Mouse (Mus musculus) hindbrain, embryonic 10.5 days (tissue): ENCODE measurements around the gene Ggt1. TPM values are rescaled to one million over a fixed set of nuclear protein-coding genes. Genes with fewer than 3 reads are reported as not detected.

Experiments
- DNase-seq: peaks from one replicate; pipeline ENCODE4 v3.0.0-alpha.2; 2017; ENCODE audit warnings: low spot score
- H3K27ac ChIP-seq: fragments of 300-500 bp; sonication (generic); 2 replicates; pipeline ENCODE4 v1.5.1; 2016; ENCODE audit warnings: mild to moderate bottlenecking, moderate library complexity
- H3K27me3 ChIP-seq: fragments of 300-500 bp; sonication (generic); 2 replicates; pipeline ENCODE4 v1.6.1; 2016; ENCODE audit warnings: mild to moderate bottlenecking; ENCODE audit not compliant: poor library complexity, insufficient read depth, severe bottlenecking
- H3K36me3 ChIP-seq: fragments of 300-500 bp; sonication (generic); 2 replicates; pipeline ENCODE4 v1.6.1; 2016; ENCODE audit warnings: mild to moderate bottlenecking, moderate library complexity
- H3K4me1 ChIP-seq: fragments of 300-500 bp; sonication (generic); replicated peaks from 2 replicates; pipeline ENCODE4 v1.6.1; 2016; ENCODE audit warnings: mild to moderate bottlenecking
- H3K4me3 ChIP-seq: fragments of 300-500 bp; sonication (generic); 2 replicates; pipeline ENCODE4 v1.5.1; 2016; ENCODE audit warnings: mild to moderate bottlenecking, moderate library complexity
- H3K9me3 ChIP-seq: fragments of 300-500 bp; sonication (generic); 2 replicates; pipeline ENCODE4 v1.6.1; 2016; ENCODE audit warnings: mild to moderate bottlenecking, moderate library complexity
- WGBS: fragments of 180-500 bp; shearing (Covaris S2); methylation state at CpG from one replicate; pipeline ENCODE4 v1.1.7; 2016; 5-methylcytosine and 5-hydroxymethylcytosine counted together
- polyA plus RNA-seq: library from polyadenylated mRNA; unstranded; fragments of >200 nt; fragmentation: Nextera tagmentation; extraction: Ambion mirVana; gene quantifications from 2 replicates; pipeline ENCODE4 v1.2.1, GENCODE M21; 2016

The Ggt1 gene
- 3.3 and 3.4 TPM in 2 replicates for polyA plus RNA-seq

DNA sequence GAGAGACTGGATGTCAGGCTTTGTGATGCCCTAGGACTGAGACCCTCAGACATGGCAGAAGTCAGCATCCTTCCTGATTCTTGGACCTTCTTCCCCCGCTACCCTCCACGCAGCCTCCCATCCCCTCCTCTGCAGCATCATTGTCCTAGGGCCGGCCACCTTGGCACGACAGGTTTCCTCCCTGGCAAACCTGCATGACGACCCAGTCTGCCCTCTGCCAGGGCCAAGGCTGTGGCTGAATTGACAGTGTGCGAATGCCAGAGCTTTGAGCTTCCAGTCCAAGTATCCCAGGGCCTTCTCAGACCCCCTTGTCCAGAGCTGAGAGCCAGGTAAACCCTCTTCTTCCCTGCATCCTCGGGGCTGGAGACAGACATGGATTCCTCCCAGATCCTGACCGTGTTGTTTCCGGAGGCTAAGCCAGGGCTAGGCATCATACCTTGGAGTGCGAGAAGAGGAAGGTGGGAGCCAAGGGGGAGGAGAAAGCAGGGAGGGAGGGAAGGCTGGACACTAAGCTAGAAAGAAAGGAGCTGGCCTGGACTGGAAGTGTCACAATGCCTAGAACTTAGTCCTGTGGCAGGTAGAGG, at the start of gene Ggt1:
Ggt1 (plus strand) TSS at position 534 of the 584 bp plus-strand sequence.
- DNase-seq = no peak
- WGBS = 49% methylated on average over 10 of the region's 10 CpGs
- Histone ChIP-seq H3K4me1 (peaks cover 51% of the 10 kb centered on the region), H3K27ac (peak within 1 kb of the TSS; percentile 88; the same call in 1 of the 2 replicates), H3K27me3 (peaks cover 68% of the 10 kb centered on the region), H3K9me3 (no peaks in the 10 kb centered on the region), H3K4me3 (peak within 1 kb of the TSS; percentile 72), H3K36me3 (no peaks in the 10 kb centered on the region)

DNA sequence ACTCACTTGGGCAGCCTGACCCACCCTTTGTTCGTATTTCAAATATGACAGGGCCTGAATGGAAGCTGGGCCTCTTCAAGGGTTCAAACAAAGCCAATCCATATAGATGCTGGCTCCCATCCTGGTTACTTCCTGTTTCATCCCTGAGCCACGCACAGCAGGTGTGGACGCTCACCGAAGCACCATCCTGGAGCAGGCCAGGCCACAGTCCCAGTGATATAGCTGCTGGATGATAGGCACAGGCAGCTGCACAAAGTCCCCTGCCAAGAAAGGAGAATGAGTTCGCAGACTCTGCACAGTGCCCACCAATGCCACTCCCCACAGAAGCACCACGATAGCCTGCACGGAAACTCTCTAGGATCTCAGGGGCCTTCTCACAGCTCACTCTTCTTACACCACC, 49.5 kb upstream of the Ggt1 start:
- H3K36me3 ChIP-seq = peaks cover 55% of the 10 kb centered on the region
- H3K27me3 ChIP-seq = no peaks in the 10 kb centered on the region
- H3K9me3 ChIP-seq = no peaks in the 10 kb centered on the region
- no peak overlapping the region for H3K27ac ChIP-seq
- 96% methylated on average over 7 of the region's 7 CpGs for WGBS
- H3K4me3 ChIP-seq = no peak overlapping the region
- no peak for DNase-seq
- H3K4me1 ChIP-seq = peaks cover 15% of the 10 kb centered on the region

DNA sequence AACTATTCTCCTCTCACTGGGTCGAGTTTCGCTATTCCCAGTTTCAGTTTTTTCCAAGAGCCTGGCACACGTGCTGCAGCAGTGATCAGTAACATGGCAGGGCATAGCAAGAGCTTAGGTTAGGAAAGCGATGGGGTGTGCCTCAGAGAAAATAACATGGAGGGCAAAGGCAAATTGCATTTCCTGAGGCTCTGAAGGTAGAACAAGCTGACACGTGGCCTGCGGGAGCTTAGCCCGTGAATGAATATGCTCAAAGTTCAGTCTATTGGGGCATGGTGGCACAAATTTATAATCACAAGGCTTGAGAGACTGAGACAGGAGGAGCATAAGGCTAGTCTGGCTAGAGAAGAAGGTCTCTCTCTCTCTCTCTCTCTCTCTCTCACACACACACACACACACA, 48.6 kb upstream of the Ggt1 start:
- Histone ChIP-seq H3K9me3 (no peaks in the 10 kb centered on the region), H3K27ac (no peak overlapping the region), H3K27me3 (no peaks in the 10 kb centered on the region), H3K36me3 (peaks cover 46% of the 10 kb centered on the region), H3K4me1 (peaks cover 15% of the 10 kb centered on the region), H3K4me3 (no peak overlapping the region)
- WGBS = 87% methylated on average over 7 of the region's 7 CpGs
- DNase-seq = no peak

DNA sequence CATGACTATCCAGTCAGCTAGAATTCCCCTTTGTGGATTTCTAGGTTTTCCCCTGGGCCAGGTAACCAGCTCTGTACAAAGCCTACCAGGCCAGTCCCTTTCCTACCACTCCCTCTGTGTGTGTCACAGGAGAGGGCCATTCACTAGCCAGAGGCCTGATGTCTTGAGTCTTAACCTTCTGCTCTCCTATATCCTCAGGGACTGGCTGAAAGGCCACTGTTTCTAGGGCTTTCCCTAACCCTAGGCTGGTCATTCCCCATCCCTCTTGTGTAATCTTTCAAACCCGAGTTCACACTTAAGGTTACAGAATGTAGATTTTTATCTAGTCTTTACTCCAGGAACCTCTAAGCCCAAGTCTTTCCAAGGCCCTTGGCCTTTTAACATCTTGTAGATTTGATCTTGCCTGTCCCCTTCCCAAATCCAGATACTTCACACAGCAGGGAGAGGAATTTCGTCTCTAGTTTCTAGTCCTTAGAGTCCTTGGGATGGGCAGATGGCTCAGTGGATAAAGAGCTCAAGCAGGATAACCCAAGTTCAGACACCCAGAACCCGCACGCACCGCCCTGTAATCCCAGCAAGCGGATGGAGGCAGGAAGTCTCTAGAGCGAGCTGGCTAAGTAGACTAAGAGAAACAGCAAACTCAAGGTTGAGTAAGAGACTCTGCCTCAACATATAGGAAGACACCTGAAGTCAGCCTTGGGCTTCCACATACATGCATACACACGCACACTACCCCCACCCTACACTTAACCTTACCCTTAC, 47.9 kb upstream of the Ggt1 start:
- Histone ChIP-seq H3K4me1 (peaks cover 16% of the 10 kb centered on the region), H3K36me3 (peaks cover 39% of the 10 kb centered on the region), H3K27me3 (no peaks in the 10 kb centered on the region), H3K4me3 (no peak overlapping the region), H3K9me3 (no peaks in the 10 kb centered on the region), H3K27ac (no peak overlapping the region)
- WGBS = 93% methylated on average over 8 of the region's 8 CpGs
- no peak for DNase-seq

DNA sequence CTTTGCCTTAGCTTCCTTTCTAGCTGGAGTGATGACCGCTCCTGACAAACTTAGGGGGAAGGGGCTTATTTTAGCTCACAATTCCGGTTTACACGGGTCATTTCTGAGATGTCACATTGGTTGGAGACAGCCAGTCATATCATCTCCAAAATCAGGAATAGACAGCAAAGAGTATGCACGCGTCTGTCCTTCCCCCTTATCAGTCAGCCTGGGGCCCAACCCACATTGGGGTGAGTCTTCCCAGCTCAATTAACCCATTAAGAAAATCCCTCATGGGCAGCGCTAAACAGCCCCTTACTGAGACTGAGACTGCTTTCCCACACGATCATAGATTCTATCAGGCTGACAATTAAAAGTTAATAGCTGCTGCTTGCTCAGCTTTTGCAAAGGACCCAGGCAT, 47.0 kb upstream of the Ggt1 start:
- no peak overlapping the region for H3K27ac ChIP-seq
- H3K27me3 ChIP-seq = no peaks in the 10 kb centered on the region
- no peak for DNase-seq
- 85% methylated on average over 7 of the region's 7 CpGs for WGBS
- no peak overlapping the region for H3K4me3 ChIP-seq
- peaks cover 35% of the 10 kb centered on the region for H3K36me3 ChIP-seq
- H3K4me1 ChIP-seq = peaks cover 25% of the 10 kb centered on the region
- H3K9me3 ChIP-seq = no peaks in the 10 kb centered on the region

DNA sequence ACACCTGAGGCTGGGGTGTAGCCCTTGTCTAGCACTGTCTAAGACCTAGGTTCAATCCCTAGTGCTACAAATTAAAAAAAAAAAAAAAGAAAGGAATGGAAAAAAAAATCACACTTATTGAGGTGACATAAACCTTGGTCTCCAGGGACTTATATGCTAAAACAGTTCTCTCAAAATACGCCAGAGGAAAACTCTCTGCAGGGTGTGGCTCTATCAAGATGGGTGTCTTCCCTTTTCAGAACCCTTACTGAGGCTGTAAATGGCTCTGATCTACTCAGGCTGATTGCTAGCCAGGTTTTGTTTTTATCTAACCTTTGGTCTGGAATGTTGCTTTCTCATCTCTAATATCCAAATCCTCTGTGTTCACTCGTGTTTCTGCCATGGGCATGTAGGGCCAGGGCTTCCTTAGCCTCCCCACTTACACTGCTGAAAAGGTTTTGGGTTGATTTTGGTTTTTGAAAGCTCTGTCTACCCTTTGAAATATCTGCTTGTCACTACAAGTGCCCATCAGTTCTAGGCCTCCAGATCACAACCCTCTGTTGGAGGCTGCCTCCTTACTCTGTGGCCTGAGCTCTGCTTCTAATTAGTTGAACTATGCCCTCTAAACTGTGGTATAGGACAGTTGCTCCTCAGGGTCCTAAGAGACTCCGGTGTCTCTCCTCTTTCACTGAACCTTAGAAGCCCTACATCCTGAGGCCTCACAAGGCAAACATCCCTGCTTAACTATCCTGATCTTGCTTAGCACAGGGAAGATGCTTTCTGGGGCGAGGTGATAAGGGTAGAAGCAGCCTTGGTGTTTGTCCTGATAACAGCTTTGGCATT, 46.0 kb upstream of the Ggt1 start:
- Histone ChIP-seq H3K4me1 (peaks cover 28% of the 10 kb centered on the region), H3K27ac (no peak overlapping the region), H3K4me3 (peak overlapping the region; percentile 86), H3K9me3 (no peaks in the 10 kb centered on the region), H3K27me3 (no peaks in the 10 kb centered on the region), H3K36me3 (peaks cover 35% of the 10 kb centered on the region)
- peak; percentile 18 for DNase-seq
- WGBS = 75% methylated on average over 4 of the region's 4 CpGs

DNA sequence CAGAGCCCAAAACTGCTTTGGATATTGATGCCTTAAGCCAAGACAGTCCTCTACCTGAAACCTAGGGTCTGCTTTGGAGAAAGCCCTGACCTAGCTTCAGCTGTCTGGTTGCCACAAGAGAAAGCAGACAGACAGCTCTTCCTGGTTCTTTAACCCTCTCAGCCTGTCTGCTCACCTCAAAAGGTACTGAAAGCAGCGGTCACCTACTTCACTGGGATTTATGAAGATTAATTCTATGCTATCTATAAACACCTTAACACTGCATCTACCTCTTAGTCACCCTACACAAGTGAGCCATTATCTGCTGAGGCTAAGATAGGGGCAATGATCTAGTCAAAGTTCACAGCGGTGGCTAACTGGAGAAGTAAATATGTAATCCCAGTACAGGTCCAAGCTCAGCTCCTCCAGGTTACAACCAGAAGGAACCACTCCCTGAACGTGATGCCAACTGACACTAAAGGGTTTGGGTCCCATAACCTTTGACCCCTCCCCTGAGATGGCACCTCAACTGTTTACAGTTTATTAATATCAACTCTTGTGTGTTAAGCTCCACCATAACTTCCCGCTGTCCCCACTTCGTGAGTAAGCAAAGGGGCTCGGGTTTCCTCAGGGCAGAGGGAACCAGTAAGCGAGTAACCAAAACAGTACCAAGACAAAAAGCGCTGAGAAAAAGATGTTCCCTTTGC, 45.2 kb upstream of the Ggt1 start:
- Histone ChIP-seq H3K36me3 (peaks cover 35% of the 10 kb centered on the region), H3K27ac (peak overlapping the region; percentile 96), H3K4me1 (peaks cover 31% of the 10 kb centered on the region), H3K27me3 (no peaks in the 10 kb centered on the region), H3K9me3 (no peaks in the 10 kb centered on the region), H3K4me3 (peak overlapping the region; percentile 86)
- DNase-seq = no peak
- WGBS = 29% methylated on average over 8 of the region's 8 CpGs

DNA sequence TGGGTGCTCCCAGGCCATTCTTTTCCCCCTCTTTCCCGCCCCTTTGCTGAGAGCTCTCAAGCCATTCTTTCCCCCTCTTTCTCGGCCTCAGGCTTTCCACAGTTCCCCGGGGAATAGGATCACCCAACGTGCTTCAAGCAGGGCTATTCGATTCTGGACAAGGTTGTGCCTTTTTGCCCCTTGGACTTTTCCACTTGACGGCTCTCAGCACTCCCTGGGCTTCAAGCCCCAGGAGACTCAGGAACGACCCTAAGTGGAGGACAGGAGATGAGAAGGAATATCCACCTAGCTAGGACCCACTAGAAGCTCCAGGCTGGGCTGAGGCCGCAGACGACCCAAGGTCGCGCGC, 44.7 kb upstream of the Ggt1 start:
- Histone ChIP-seq H3K36me3 (peaks cover 35% of the 10 kb centered on the region), H3K27ac (peak overlapping the region; percentile 96), H3K9me3 (no peaks in the 10 kb centered on the region), H3K27me3 (no peaks in the 10 kb centered on the region), H3K4me1 (peaks cover 31% of the 10 kb centered on the region), H3K4me3 (peak overlapping the region; percentile 86)
- DNase-seq = no peak
- WGBS = under 1% methylated on average over 12 of the region's 12 CpGs

DNA sequence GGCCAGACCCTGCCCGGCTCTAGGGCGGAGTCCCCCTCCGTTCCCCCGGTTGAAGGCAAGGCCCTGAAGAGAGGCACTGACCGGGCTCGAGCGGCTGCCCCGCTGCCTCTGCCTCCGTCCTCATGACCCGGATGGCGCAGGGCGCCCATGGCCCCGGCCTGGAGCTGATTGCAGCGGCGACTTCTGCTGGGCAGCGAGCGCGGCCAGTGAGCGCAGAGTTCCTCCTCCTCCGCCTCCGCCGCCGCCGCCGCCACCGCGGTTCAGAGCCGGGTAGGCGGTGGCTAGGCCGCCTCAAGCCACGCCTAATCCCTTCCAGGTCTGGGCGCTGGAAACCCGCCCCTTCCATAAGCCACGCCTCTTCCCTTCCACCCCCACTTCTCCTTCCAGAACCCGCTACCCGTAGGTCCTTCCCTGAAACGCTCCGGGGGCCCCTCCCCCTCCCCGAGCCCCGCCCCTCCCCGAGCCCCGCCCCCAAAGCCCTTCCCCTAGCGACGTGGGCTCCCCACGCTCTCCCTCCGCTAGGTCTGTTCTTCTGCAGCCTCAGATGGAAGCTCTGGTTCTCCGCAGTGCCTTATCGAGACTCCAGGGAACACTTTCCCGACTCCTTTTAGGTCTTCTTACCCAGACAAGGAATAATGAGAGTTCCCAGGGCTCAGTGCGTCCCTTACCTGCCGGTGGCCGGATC, 44.2 kb upstream of the Ggt1 start, which contains the start of gene Snrpd3:
Snrpd3 (plus strand) TSS at position 479 of the 685 bp plus-strand sequence.
- 1% methylated on average over 52 of the region's 52 CpGs for WGBS
- Histone ChIP-seq H3K36me3 (peaks cover 34% of the 10 kb centered on the region), H3K27ac (peak within 1 kb of the TSS; percentile 96), H3K9me3 (no peaks in the 10 kb centered on the region), H3K4me1 (peaks cover 31% of the 10 kb centered on the region), H3K4me3 (peak within 1 kb of the TSS; percentile 86), H3K27me3 (no peaks in the 10 kb centered on the region)
- DNase-seq = peak; percentile 96

DNA sequence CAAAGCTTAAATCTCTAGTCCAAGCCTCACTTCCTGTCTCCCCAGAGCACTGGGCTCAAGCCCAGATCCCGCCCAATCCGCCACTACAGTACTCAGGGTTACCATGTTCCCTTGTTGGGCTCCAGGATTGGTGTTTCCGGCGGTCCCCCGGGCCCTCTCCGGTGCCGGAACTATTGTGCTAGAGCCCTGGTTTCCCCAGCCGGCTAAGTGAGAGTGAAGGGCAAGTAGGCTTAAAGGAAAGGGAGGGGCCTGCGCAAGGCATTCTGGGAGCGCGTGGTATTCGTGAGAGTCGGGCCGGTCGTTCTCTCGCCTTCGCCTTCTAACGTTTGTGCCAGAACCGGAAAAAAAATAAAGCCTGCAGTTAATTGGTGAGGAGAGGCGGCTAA, 43.7 kb upstream of the Ggt1 start, which contains the start of gene Gucd1:
Gucd1 (minus strand) TSS at position 215 of the 386 bp plus-strand sequence.
- DNase-seq = peak; percentile 98
- Histone ChIP-seq H3K9me3 (no peaks in the 10 kb centered on the region), H3K36me3 (peaks cover 37% of the 10 kb centered on the region), H3K27me3 (no peaks in the 10 kb centered on the region), H3K4me3 (peak within 1 kb of the TSS; percentile 86), H3K27ac (peak within 1 kb of the TSS; percentile 96), H3K4me1 (peaks cover 31% of the 10 kb centered on the region)
- WGBS = under 1% methylated on average over 20 of the region's 20 CpGs

DNA sequence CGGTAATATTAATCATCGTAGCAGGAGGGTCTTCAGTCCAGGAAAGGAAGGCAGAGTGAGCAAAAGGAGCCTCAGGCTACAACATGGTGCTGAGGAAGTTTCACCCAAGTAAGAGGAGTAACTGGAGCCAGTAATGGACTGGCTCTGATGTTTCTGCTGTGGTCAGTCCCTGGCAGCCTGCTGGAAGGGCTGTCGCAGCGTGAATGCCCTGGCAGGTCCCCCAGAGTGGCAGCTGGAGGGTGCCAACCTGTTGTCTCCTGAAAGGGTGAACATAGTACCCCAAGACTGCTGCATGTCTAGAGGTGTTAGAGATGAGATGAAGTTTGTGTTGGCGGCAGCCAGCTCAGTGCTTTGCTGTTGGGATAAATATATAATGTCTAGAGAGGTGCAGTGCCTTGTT, 40.8 kb upstream of the Ggt1 start:
- H3K4me1 ChIP-seq = peaks cover 26% of the 10 kb centered on the region
- 95% methylated on average over 5 of the region's 5 CpGs for WGBS
- DNase-seq = no peak
- H3K27me3 ChIP-seq = no peaks in the 10 kb centered on the region
- peaks cover 65% of the 10 kb centered on the region for H3K36me3 ChIP-seq
- no peaks in the 10 kb centered on the region for H3K9me3 ChIP-seq
- H3K4me3 ChIP-seq = no peak overlapping the region
- H3K27ac ChIP-seq = no peak overlapping the region

DNA sequence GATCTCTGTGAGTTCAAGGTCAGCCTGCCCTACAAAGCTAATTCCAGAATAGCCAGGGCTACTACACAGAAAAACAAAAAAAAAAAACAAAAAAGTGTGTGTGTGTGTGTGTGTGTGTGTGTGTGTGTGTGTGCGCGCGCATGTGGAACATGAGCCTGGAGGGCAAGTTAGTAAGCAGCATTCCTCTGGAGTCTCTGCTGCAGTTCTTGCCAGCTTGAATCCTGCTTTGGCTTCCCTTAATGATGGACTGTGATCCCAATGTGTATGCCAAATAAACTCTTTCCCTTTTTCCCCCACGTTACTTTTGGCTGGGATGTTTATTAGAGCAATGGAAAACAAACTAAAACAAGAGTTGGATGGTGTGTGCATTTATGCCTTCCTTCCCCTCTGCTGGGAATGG, 39.8 kb upstream of the Ggt1 start:
- no peak overlapping the region for H3K4me3 ChIP-seq
- 91% methylated on average over 4 of the region's 4 CpGs for WGBS
- H3K36me3 ChIP-seq = peaks cover 76% of the 10 kb centered on the region
- peaks cover 16% of the 10 kb centered on the region for H3K4me1 ChIP-seq
- DNase-seq = no peak
- H3K27me3 ChIP-seq = no peaks in the 10 kb centered on the region
- H3K9me3 ChIP-seq = no peaks in the 10 kb centered on the region
- H3K27ac ChIP-seq = no peak overlapping the region
